Mouse (Mus musculus): ENCODE data around the gene Tial1.

- TF ChIP-seq CTCF (IDR thresholded peaks at IDR 0.05; ENCODE audit: low read depth, low read length) (no peak), POLR2A (IDR thresholded peaks at IDR 0.05; ENCODE audit: borderline replicate concordance, low read depth, low read length) (no peak)
Measured at GRCm38 (mm10) chr7:128393756-128394155, 67.8 kb downstream of the Tial1 start.

Measured in bone marrow macrophage, adult 2 months (primary cell).